In the genomic region with DNA sequence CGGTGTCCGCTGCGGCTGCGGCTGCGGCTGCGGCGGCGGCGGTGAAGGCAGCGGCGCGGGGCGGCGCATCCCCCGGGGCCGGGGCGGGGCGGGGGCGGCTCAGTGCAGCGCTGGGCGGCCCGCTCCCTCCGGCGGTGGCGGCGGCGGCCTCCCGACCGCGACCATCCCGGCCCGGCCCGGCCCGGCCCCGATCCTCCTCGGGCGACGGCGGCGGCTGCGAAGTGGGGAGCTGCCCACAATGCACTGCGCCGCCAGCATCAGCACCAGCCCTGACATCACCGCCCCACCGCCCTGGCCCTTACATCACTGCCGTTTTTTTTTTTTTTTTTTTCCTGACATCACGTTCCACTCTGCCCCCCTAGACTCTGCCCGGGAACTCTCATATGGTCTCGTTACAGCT, we compare ENCODE assay signal across 8 mouse cellular contexts. TPM values are rescaled to one million over a fixed set of nuclear protein-coding genes. Genes with fewer than 3 reads are reported as not detected.
A peak's percentile ranks its signal among the peaks of the same experiment; 100 is the strongest.
DNase-seq lines count a peak whose midpoint lies in the region; ATAC-seq and TF ChIP-seq lines count a peak whose summit lies in the region.

Ttbk1 (minus strand) TSS at position 245 of the 400 bp plus-strand sequence.

- no peak within 1 kb of the TSS for H3K9ac ChIP-seq in embryonic facial prominence, embryonic 15.5 days
- peak within 1 kb of the TSS; percentile 96 for H3K9ac ChIP-seq in midbrain, embryonic 12.5 days (replicated peaks)

- H3K27me3 ChIP-seq in E14TG2a.4 (ENCODE audit: insufficient read depth, low read length) = peaks cover 72% of the 10 kb centered on the region
- peaks cover 76% of the 10 kb centered on the region for H3K27me3 ChIP-seq in embryonic facial prominence, embryonic 15.5 days
- H3K27me3 ChIP-seq in midbrain, embryonic 12.5 days = peaks cover 55% of the 10 kb centered on the region
- H3K27me3 ChIP-seq in kidney, adult 2 months (replicated peaks; ENCODE audit: control insufficient read depth, insufficient read depth, low read length) = peaks cover 2% of the 10 kb centered on the region; the same call in 1 of the 2 replicates

- no peak for TF ChIP-seq POLR2A in kidney, adult 2 months (IDR thresholded peaks at IDR 0.05; ENCODE audit: low read depth, low read length)

- no peaks in the 10 kb centered on the region for H3K36me3 ChIP-seq in E14TG2a.4 (ENCODE audit: insufficient read depth, low read length)
- H3K36me3 ChIP-seq in embryonic facial prominence, embryonic 15.5 days = no peaks in the 10 kb centered on the region
- no peaks in the 10 kb centered on the region for H3K36me3 ChIP-seq in midbrain, embryonic 12.5 days
- no peaks in the 10 kb centered on the region for H3K36me3 ChIP-seq in kidney, adult 2 months (ENCODE audit: control insufficient read depth, insufficient read depth, low read length)

- H3K4me2 ChIP-seq in embryonic facial prominence, embryonic 15.5 days (replicated peaks) = peak within 1 kb of the TSS; percentile 59
- peak within 1 kb of the TSS; percentile 78 for H3K4me2 ChIP-seq in midbrain, embryonic 12.5 days (replicated peaks)

- ATAC-seq in embryonic facial prominence, embryonic 15.5 days (ENCODE audit: insufficient number of reproducible peaks, low FRiP score, low TSS enrichment, low read depth) = no peak
- ATAC-seq in midbrain, embryonic 12.5 days (ENCODE audit: low FRiP score, low read depth) = peak; percentile 77

- H3K9me3 ChIP-seq in E14TG2a.4 (ENCODE audit: low read length) = no peaks in the 10 kb centered on the region
- H3K9me3 ChIP-seq in embryonic facial prominence, embryonic 15.5 days (replicated peaks) = no peaks in the 10 kb centered on the region
- no peaks in the 10 kb centered on the region for H3K9me3 ChIP-seq in midbrain, embryonic 12.5 days

- no peak for TF ChIP-seq CTCF in E14TG2a.4 (conservative IDR thresholded peaks at IDR 0.05; ENCODE audit: low read length)
- TF ChIP-seq CTCF in layer of hippocampus, adult 2 months (conservative IDR thresholded peaks at IDR 0.05) = no peak
- TF ChIP-seq CTCF in kidney, adult 2 months (conservative IDR thresholded peaks at IDR 0.05; ENCODE audit: insufficient read depth, insufficient read length, low read depth, low read length) = no peak

- DNase-seq in adrenal gland, postnatal 10 days = peak; percentile 16
- DNase-seq in adrenal gland, adult 8-10 months = no peak
- peak; percentile 61 to 65 for DNase-seq in layer of hippocampus, adult 2 months (ENCODE audit: low spot score in 2 of 2)
- DNase-seq in telencephalon, adult 2 months (ENCODE audit: low read depth, low spot score) = peak; percentile 64
- no peak for DNase-seq in kidney, adult 2 months

- H3K4me1 ChIP-seq in E14TG2a.4 (replicated peaks; ENCODE audit: low read depth, low read length) = peaks cover 26% of the 10 kb centered on the region
- H3K4me1 ChIP-seq in embryonic facial prominence, embryonic 15.5 days = peaks cover 14% of the 10 kb centered on the region
- peaks cover 41% of the 10 kb centered on the region for H3K4me1 ChIP-seq in midbrain, embryonic 12.5 days
- no peaks in the 10 kb centered on the region for H3K4me1 ChIP-seq in kidney, adult 2 months (ENCODE audit: control insufficient read depth, insufficient read depth, low read length)

- peak within 1 kb of the TSS; percentile 69 for H3K4me3 ChIP-seq in E14TG2a.4 (replicated peaks; ENCODE audit: low read length)
- H3K4me3 ChIP-seq in embryonic facial prominence, embryonic 15.5 days (replicated peaks) = peak within 1 kb of the TSS; percentile 41
- peak within 1 kb of the TSS; percentile 72 for H3K4me3 ChIP-seq in layer of hippocampus, adult 2 months
- peak within 1 kb of the TSS; percentile 92 for H3K4me3 ChIP-seq in midbrain, embryonic 12.5 days
- H3K4me3 ChIP-seq in kidney, adult 2 months (ENCODE audit: insufficient read depth, low read depth, low read length) = no peak within 1 kb of the TSS

- 0% methylated on average over 6 of the region's 49 CpGs for WGBS in embryonic facial prominence, embryonic 15.5 days
- 1% methylated on average over 12 of the region's 49 CpGs for WGBS in midbrain, embryonic 12.5 days
- 1% methylated on average over 41 of the region's 49 CpGs for WGBS in kidney, adult 2 months

- no peak within 1 kb of the TSS for H3K27ac ChIP-seq in embryonic facial prominence, embryonic 15.5 days (replicated peaks)
- H3K27ac ChIP-seq in layer of hippocampus, adult 2 months = peak within 1 kb of the TSS; percentile 89
- H3K27ac ChIP-seq in midbrain, embryonic 12.5 days (replicated peaks) = peak within 1 kb of the TSS; percentile 25; the same call in 1 of the 2 replicates
- no peak within 1 kb of the TSS for H3K27ac ChIP-seq in kidney, adult 2 months (ENCODE audit: insufficient read depth, low read depth, low read length)

RNA-seq across cellular contexts. Expression of gene Ttbk1, which starts in this region (rescaled TPM):
- 1 to 10 TPM; 1.2 to 2.2 TPM for total RNA-seq in adrenal gland, postnatal 10 days (2021)
- total RNA-seq in adrenal gland, adult 8-10 months (2022) = 1 to 10 TPM in 3 of 4 experiments, under 1 TPM in 1; 0.98 to 1.4 (median 1.2) TPM
- polyA plus RNA-seq in embryonic facial prominence, embryonic 15.5 days (2015; fragmentation: Nextera tagmentation; extraction: Ambion mirVana) = 0.15 and 0.18 TPM in 2 replicates
- total RNA-seq in layer of hippocampus, adult 2 months (2021) = 100 to 1,000 TPM; 119 to 122 TPM
- polyA plus RNA-seq in midbrain, embryonic 12.5 days (2016; fragmentation: Nextera tagmentation; extraction: Ambion mirVana) = 5.0 and 5.5 TPM in 2 replicates
- 1.4 and 1.6 TPM in 2 replicates for polyA plus RNA-seq in kidney, adult 2 months (2012; rRNA removed)

Comparison
In these comparisons a context has a peak if more than half of its experiments do, and no peak if none do; other contexts are left out.
1. RNA of gene Ttbk1 (total RNA-seq): 119 to 122 TPM in layer of hippocampus, adult 2 months; 1.2 to 2.2 TPM in adrenal gland, postnatal 10 days and 0.98 to 1.4 TPM in adrenal gland, adult 8-10 months; every median in the first group is over 10 times any median in the second.
2. DNase-seq: peak in adrenal gland, postnatal 10 days (single experiment), layer of hippocampus, adult 2 months (2 of 2) and telencephalon, adult 2 months (single experiment); none in adrenal gland, adult 8-10 months (single experiment) and kidney, adult 2 months (single experiment).
3. H3K27ac ChIP-seq: peak in layer of hippocampus, adult 2 months (single experiment) and midbrain, embryonic 12.5 days (single experiment); none in embryonic facial prominence, embryonic 15.5 days (single experiment) and kidney, adult 2 months (single experiment).